Mouse (Mus musculus) midbrain, embryonic 15.5 days (tissue): ENCODE measurements around the gene Zfp385c. TPM values are rescaled to one million over a fixed set of nuclear protein-coding genes. Genes with fewer than 3 reads are reported as not detected.
"Not testable (repeated sequence)": the region's sequence is repeated elsewhere in the genome, so short reads cannot be mapped to it uniquely, and the experiment has no call there.

Experiments used
- ATAC-seq: fragments of 200-750 bp; cut with Nextera tagmentation; replicated peaks from 2 replicates; pipeline ENCODE4 v1.8.0; 2017; ENCODE audit warnings: moderate TSS enrichment
- H3K27ac ChIP-seq: fragments of 300-500 bp; sonication (generic); 2 replicates; pipeline ENCODE4 v1.5.1; 2015; ENCODE audit warnings: mild to moderate bottlenecking, inconsistent platforms
- H3K27me3 ChIP-seq: fragments of 300-500 bp; sonication (generic); replicated peaks from 2 replicates; pipeline ENCODE4 v1.6.1; 2015; ENCODE audit warnings: inconsistent platforms
- H3K36me3 ChIP-seq: fragments of 300-500 bp; sonication (generic); replicated peaks from 2 replicates; pipeline ENCODE4 v1.6.1; 2015; ENCODE audit warnings: inconsistent platforms
- H3K4me1 ChIP-seq: fragments of 300-500 bp; sonication (generic); 2 replicates; pipeline ENCODE4 v1.6.1; 2015; ENCODE audit warnings: inconsistent platforms
- H3K4me2 ChIP-seq: fragments of 300-500 bp; sonication (generic); 2 replicates; pipeline ENCODE4 v1.6.1; 2015; ENCODE audit warnings: inconsistent platforms, mild to moderate bottlenecking, moderate library complexity
- H3K4me3 ChIP-seq: fragments of 300-500 bp; sonication (generic); 2 replicates; pipeline ENCODE4 v1.5.1; 2015; ENCODE audit warnings: mild to moderate bottlenecking, inconsistent platforms
- H3K9ac ChIP-seq: fragments of 300-500 bp; sonication (generic); 2 replicates; pipeline ENCODE4 v1.6.1; 2015; ENCODE audit warnings: mild to moderate bottlenecking, inconsistent platforms
- H3K9me3 ChIP-seq: fragments of 300-500 bp; sonication (generic); 2 replicates; pipeline ENCODE4 v1.6.1; 2016; ENCODE audit warnings: inconsistent platforms
- WGBS: fragments of 180-500 bp; shearing (Covaris S2); methylation state at CpG from one replicate; pipeline ENCODE4 v1.1.7; 2015; ENCODE audit warnings: mixed read lengths; 5-methylcytosine and 5-hydroxymethylcytosine counted together
- polyA plus RNA-seq: library from polyadenylated mRNA; unstranded; fragments of >200 nt; fragmentation: Nextera tagmentation; extraction: Ambion mirVana; gene quantifications from 2 replicates; pipeline ENCODE4 v1.2.1, GENCODE M21; 2015

Zfp385c gene
- polyA plus RNA-seq, 1 experiment from 2014 or later, result 0.99 TPM

DNA sequence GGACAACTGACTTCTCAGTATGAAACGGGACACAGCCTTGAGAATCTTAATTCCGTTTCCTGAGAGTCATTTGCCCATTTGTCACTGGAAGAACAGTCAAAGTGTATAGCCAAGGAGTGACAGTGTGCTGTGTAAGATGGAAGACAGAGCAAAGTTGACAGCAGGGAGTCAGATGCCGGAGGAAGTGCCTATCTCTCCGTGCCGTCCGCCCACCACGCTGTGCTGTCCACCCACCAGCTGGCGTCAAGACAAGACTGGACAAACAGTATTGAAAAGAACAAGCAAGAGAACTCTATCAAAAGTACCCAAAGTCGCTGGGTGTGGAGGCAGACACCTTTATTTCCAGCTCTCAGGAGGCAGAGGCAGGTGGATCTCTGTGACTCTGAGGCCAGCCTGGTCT lies 89.1 kb downstream of the Zfp385c start:
- no peak for ATAC-seq
- Histone ChIP-seq H3K4me2 (no peak overlapping the region), H3K27ac (no peak overlapping the region), H3K9ac (no peak overlapping the region), H3K4me3 (no peak overlapping the region), H3K4me1 (peaks cover 8% of the 10 kb centered on the region), H3K36me3 (peaks cover 14% of the 10 kb centered on the region), H3K27me3 (no peaks in the 10 kb centered on the region), H3K9me3 (no peaks in the 10 kb centered on the region)
- 92% methylated on average over 9 of the region's 9 CpGs for WGBS

DNA sequence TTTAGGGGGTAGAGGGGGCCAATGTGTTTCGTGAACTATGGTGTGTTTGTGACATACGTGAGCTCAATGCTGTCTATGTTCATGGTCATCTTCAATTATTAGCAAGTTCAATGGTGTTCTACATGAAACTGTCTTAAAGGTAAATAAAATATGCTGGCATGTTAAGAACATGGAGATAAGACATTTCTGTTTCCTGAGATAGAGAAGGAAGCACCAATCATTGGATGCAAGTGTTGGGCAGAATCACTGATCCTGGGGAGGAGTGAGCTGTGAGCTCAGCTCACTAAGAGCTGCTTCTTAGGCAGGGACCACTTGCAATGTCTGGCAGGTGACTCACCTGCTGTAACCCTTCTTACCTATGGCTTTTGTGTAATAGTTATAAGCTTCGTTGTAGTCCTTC lies 90.9 kb downstream of the Zfp385c start:
- 96% methylated on average over 3 of the region's 3 CpGs for WGBS
- no peak overlapping the region for H3K4me3 ChIP-seq
- no peak overlapping the region for H3K27ac ChIP-seq
- H3K4me1 ChIP-seq, result peaks cover 8% of the 10 kb centered on the region
- no peaks in the 10 kb centered on the region for H3K9me3 ChIP-seq
- no peaks in the 10 kb centered on the region for H3K27me3 ChIP-seq
- peaks cover 29% of the 10 kb centered on the region for H3K36me3 ChIP-seq
- ATAC-seq, result no peak
- no peak overlapping the region for H3K4me2 ChIP-seq
- no peak overlapping the region for H3K9ac ChIP-seq

DNA sequence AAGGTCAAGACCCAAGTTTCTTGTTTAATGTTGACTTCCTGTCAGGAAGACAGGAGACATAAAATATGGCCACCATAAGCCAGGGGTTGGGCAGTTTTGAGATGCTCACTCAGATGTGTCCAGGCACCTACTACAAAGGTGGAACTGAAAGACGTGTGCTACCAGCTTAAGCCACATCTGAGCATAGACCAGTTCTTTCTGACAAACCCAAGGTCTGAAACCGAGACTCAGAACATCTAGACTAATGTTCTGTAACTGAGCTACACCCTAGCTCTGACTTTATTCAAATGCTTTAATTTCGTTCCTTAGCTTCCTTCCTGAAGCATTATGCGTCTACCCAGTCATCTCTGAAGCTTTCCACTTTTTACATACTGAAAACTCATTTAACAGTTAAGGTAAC lies 94.2 kb downstream of the Zfp385c start:
- Histone ChIP-seq H3K9me3 (no peaks in the 10 kb centered on the region), H3K27ac (no peak overlapping the region), H3K4me1 (no peaks in the 10 kb centered on the region), H3K9ac (no peak overlapping the region), H3K4me2 (no peak overlapping the region), H3K4me3 (no peak overlapping the region), H3K36me3 (peaks cover 37% of the 10 kb centered on the region), H3K27me3 (no peaks in the 10 kb centered on the region)
- 89% methylated on average over 4 of the region's 4 CpGs for WGBS
- no peak for ATAC-seq

DNA sequence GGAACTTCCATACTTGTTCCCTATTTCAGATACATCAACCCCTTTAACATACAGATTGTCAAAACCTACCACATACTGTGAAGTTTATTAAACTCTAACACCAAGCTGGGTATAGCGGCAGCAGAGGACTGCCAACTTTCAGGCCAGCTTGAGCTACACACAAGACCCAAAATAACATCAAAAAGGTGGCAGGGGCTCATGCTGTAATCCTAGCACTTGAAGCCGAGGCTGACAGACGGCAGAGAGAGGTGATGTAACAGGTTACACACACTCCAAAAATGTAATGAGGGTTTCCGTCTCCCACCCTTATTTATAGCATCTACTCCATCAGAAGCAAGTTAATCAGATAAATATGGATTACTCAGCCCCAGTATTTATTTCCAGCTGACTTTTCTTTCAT lies 96.7 kb downstream of the Zfp385c start:
- Histone ChIP-seq H3K27ac (no peak overlapping the region), H3K4me3 (no peak overlapping the region), H3K4me1 (no peaks in the 10 kb centered on the region), H3K9ac (no peak overlapping the region), H3K36me3 (peaks cover 60% of the 10 kb centered on the region), H3K9me3 (no peaks in the 10 kb centered on the region), H3K27me3 (no peaks in the 10 kb centered on the region), H3K4me2 (no peak overlapping the region)
- no peak for ATAC-seq
- WGBS, result 79% methylated on average over 4 of the region's 4 CpGs

DNA sequence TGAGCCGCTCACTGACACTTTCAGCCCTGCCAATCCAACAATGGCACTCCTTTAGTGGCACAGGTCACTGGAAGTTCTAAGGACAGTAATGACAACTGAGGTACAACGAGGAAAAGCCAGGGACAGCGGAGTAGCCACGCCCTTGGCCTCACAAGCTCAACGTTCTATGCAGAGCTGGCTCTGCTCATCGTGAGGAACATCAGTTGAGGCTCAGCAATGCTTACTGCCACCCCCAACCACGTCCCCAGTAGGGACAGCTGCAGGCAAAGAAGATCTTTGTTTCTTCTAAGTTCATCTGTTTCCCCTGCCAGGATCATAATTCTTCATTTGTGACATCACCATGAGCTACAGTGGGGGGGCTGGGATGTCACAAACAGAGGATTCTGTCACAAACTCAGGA lies 97.6 kb downstream of the Zfp385c start:
- no peak overlapping the region for H3K27ac ChIP-seq
- H3K4me2 ChIP-seq, result no peak overlapping the region
- H3K4me1 ChIP-seq, result no peaks in the 10 kb centered on the region
- ATAC-seq, result no peak
- H3K9ac ChIP-seq, result no peak overlapping the region
- H3K9me3 ChIP-seq, result no peaks in the 10 kb centered on the region
- WGBS, result 94% methylated on average over 7 of the region's 7 CpGs
- H3K4me3 ChIP-seq, result no peak overlapping the region
- peaks cover 68% of the 10 kb centered on the region for H3K36me3 ChIP-seq
- H3K27me3 ChIP-seq, result no peaks in the 10 kb centered on the region

DNA sequence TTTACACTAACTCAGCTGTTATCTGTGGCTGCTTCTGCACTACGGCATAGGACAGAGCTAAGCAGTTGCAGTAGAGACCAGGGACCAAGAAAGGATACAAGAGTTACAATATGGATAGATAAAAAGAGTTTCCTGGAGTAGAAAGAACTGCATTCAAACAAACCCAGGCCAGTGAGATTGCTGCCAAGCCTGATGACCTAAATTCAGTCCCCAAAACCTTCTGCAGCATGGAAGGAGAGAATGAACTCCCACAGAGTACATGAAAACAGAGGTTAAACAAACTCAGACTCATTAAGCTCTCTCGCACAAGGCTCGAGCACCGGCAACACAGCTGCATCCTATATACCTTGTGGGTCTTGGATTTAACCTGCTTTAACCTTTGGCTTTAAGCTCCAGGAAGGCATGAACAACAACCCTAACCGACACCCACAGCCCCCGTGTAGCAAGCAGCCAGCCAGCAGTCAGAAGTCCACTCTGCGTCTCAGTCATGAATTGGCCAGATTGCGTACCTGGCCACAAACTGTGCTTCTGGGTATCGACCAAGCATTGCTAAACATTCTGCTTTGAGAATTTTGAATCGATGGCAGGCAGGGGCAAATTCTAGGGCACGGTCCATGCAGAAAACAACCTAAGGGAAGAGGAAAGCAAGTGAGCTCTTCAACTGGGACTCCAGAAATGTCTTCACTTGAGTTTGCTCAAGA lies 99.8 kb downstream of the Zfp385c start:
- Histone ChIP-seq H3K9ac (no peak overlapping the region), H3K4me2 (no peak overlapping the region), H3K4me3 (no peak overlapping the region), H3K36me3 (peaks cover 56% of the 10 kb centered on the region), H3K27me3 (no peaks in the 10 kb centered on the region), H3K27ac (no peak overlapping the region), H3K9me3 (no peaks in the 10 kb centered on the region), H3K4me1 (no peaks in the 10 kb centered on the region)
- no peak for ATAC-seq
- WGBS, result 88% methylated on average over 11 of the region's 11 CpGs

DNA sequence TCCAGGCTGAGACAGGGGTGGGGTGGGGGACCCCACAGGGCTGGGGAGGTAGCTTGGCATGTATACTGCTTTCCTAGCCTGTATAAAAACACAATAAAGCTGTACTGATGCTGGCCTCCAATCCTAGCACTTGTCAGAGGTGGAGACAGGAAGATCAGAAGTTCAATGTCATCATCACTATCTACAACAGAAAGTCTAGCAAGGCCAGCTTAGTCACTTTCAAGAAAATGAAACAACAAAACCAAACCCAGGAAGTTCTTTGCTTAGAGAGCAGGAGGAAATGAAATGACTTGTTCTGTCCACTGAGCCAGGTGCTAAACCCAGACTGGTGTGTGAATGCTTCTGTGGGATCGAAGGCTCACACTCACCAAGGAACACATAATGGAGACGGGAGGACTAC lies 103.8 kb downstream of the Zfp385c start:
- WGBS, result 98% methylated on average over 2 of the region's 2 CpGs
- H3K4me2 ChIP-seq, result no peak overlapping the region
- H3K4me3 ChIP-seq, result no peak overlapping the region
- no peak for ATAC-seq
- no peaks in the 10 kb centered on the region for H3K27me3 ChIP-seq
- H3K27ac ChIP-seq, result no peak overlapping the region
- H3K9me3 ChIP-seq, result no peaks in the 10 kb centered on the region
- no peaks in the 10 kb centered on the region for H3K4me1 ChIP-seq
- no peak overlapping the region for H3K9ac ChIP-seq
- H3K36me3 ChIP-seq, result peaks cover 80% of the 10 kb centered on the region

DNA sequence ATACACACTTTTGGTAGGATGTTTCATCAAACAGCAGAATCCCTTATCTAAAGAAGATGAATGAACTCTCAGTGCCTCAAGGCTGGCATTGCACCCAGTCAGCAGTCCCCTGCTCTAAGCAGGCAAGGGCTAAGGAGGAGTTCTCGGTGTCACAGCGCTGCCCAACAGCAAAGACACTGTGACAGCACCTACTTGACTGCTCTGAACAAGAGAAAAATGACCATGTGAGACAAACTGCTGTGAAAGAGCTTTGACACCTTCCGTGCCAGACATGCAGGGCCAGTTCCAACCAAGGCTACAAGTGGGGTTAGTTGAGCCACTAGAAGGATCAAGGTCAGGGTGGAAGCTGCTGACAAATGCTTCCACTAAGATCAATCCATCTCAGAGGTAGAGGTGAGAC lies 107.1 kb downstream of the Zfp385c start:
- WGBS, result 97% methylated on average over 3 of the region's 3 CpGs
- Histone ChIP-seq H3K36me3 (peaks cover 82% of the 10 kb centered on the region), H3K9me3 (no peaks in the 10 kb centered on the region), H3K27ac (no peak overlapping the region), H3K27me3 (no peaks in the 10 kb centered on the region), H3K4me2 (no peak overlapping the region), H3K9ac (no peak overlapping the region), H3K4me3 (no peak overlapping the region), H3K4me1 (no peaks in the 10 kb centered on the region)
- no peak for ATAC-seq

DNA sequence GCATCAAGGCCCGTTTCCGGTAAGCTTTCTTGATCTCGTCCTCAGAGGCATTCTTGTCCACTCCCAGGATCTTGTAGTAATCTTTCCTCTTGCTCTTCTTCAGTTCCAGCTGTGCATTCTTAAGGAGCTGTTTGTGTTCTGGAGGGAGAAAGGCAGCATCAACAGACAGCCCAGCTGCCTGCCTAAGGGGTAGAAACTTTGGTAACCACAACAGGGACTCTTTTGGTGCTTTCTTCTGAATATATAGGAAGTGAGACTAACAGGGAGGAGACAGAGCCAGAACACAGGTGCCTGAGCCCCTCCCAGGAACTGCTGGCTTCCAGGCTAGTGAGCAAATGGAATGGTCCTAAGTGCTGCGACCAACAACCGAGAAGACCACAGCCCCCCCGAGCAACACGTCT lies 107.7 kb downstream of the Zfp385c start:
- Histone ChIP-seq H3K4me2 (no peak overlapping the region), H3K4me3 (no peak overlapping the region), H3K9me3 (no peaks in the 10 kb centered on the region), H3K4me1 (no peaks in the 10 kb centered on the region), H3K9ac (no peak overlapping the region), H3K27me3 (no peaks in the 10 kb centered on the region), H3K27ac (no peak overlapping the region), H3K36me3 (peaks cover 76% of the 10 kb centered on the region)
- 85% methylated on average over 7 of the region's 7 CpGs for WGBS
- no peak for ATAC-seq

DNA sequence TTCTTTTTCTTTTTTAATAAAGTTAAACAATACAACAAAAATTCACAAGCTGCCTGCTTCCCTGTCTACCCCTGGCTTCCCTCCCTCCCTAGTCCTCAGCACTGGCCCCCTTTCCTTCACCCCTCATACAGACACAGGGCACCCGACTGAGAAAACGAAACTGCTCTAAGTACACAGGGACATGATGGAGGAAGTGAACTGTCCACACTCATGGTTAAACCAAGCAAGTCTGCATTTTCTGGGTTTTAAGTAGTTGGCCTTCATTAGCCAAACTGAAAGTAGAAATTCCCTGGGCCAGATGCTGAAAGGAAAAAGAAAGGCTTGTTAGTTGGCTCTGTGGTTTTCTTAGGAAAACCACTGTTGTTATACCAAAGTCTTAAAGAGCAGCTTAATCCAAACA lies 109.4 kb downstream of the Zfp385c start:
- no peaks in the 10 kb centered on the region for H3K27me3 ChIP-seq
- H3K9me3 ChIP-seq, result no peaks in the 10 kb centered on the region
- 90% methylated on average over 2 of the region's 2 CpGs for WGBS
- no peak overlapping the region for H3K27ac ChIP-seq
- H3K9ac ChIP-seq, result no peak overlapping the region
- H3K4me1 ChIP-seq, result no peaks in the 10 kb centered on the region
- H3K4me2 ChIP-seq, result no peak overlapping the region
- no peak overlapping the region for H3K4me3 ChIP-seq
- ATAC-seq, result no peak
- peaks cover 70% of the 10 kb centered on the region for H3K36me3 ChIP-seq

DNA sequence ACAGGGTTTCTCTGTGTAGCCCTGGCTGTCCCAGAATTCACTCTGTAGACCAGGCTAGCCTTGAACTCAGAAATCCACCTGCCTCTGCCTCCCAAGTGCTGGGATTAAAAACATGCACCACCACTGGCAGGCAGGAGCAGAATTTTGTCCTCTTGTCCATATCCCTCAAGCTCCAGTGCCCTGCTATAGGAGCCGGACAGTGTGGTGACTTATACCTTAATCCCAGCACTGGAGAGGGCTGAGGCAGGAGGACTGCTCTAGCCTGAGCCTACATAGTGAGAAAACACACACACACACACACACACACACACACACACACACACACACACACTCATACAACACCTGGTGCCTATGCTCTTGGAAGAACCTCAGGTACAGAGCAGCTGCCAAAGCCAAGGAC lies 109.8 kb downstream of the Zfp385c start:
- WGBS, result 89% methylated on average over 1 of the region's 1 CpGs
- H3K27me3 ChIP-seq, H3K4me3 ChIP-seq, H3K9ac ChIP-seq, H3K27ac ChIP-seq, H3K9me3 ChIP-seq, ATAC-seq, H3K4me2 ChIP-seq, H3K4me1 ChIP-seq: not testable (repeated sequence)
- H3K36me3 ChIP-seq, result peaks cover 70% of the 10 kb centered on the region

DNA sequence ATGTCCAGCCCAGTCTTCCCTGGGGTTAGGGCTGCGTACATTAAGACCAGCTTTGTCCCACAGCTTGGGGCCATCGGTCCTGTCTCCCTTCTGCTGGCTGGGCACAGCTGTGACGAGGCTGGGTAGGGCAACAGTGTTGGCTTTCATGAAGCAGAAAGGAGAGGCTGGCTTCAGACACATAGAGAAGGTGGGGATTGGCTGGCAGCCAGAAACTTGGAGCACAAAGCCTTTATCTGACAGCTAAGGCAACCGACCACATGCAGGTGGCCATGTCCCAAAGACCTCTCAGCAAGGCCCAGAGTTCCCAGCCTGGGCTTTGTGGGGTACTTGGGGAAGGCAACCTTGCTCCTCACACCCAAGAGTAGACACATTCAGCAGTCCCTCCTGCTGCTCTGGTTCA lies 110.5 kb downstream of the Zfp385c start:
- no peak for ATAC-seq
- H3K36me3 ChIP-seq, result peaks cover 66% of the 10 kb centered on the region
- H3K27me3 ChIP-seq, result no peaks in the 10 kb centered on the region
- no peaks in the 10 kb centered on the region for H3K9me3 ChIP-seq
- H3K4me3 ChIP-seq, result no peak overlapping the region
- H3K27ac ChIP-seq, result no peak overlapping the region
- 63% methylated on average over 4 of the region's 4 CpGs for WGBS
- H3K4me2 ChIP-seq, result no peak overlapping the region
- H3K9ac ChIP-seq, result no peak overlapping the region
- H3K4me1 ChIP-seq, result no peaks in the 10 kb centered on the region

DNA sequence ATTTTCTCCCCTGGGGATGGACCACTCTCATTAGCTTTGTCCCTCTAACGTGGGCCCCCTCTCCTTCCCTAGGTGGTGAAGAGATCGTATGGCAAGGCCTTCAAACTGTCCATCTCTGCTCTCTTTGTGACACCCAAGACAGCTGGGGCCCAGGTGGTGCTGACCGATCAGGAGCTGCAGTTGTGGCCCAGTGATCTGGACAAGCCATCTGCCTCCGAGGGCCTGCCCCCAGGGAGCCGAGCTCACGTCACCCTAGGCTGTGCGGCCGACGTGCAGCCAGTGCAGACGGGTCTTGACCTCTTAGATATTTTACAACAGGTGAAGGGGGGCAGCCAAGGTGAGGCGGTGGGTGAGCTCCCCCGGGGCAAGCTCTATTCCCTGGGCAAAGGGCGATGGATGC lies 112.0 kb downstream of the Zfp385c start:
- H3K4me1 ChIP-seq, result peaks cover 10% of the 10 kb centered on the region
- peaks cover 51% of the 10 kb centered on the region for H3K36me3 ChIP-seq
- no peak overlapping the region for H3K27ac ChIP-seq
- no peak overlapping the region for H3K9ac ChIP-seq
- H3K9me3 ChIP-seq, result no peaks in the 10 kb centered on the region
- no peak for ATAC-seq
- H3K4me3 ChIP-seq, result no peak overlapping the region
- no peak overlapping the region for H3K4me2 ChIP-seq
- 92% methylated on average over 13 of the region's 13 CpGs for WGBS
- no peaks in the 10 kb centered on the region for H3K27me3 ChIP-seq
